In the genomic region with DNA sequence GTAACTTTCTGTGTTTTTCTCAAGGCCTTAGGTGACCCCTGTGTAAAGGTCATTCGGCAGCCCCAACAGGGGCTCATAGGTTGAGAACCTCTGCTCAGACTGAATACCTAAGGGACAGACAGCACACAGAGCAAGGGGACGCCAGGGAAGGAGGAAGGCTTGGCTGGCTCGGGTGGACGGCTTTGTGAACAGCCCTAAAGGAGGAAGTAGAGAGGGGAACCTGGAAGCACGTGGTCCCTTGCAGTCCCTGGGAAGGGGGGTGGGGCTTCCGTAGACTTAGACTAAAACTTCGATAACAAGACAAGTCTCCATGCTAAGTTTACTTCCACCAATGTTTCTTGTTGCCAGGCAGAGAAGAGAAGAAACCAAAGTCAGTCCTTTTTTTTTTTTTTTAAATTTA, we compare ENCODE assay signal across 10 mouse cellular contexts. TPM values are rescaled to one million over a fixed set of nuclear protein-coding genes. Genes with fewer than 3 reads are reported as not detected.
DNase-seq lines count a peak whose midpoint lies in the region; ATAC-seq and TF ChIP-seq lines count a peak whose summit lies in the region.
"Had no signal": no experiment of that assay in that cellular context is flagged by ENCODE, and none has a peak within 500 bp of the region (broad histone marks: within the 10 kb centered on the region; RNA-seq: fewer than 3 reads in every experiment).

No protein-coding gene starts in this region.

- ATAC-seq in granulocyte monocyte progenitor cell, adult 5-6 weeks (replicated peaks; ENCODE audit: poor library complexity, severe bottlenecking) = peak; percentile 61

- no peaks in the 10 kb centered on the region for H3K9me3 ChIP-seq in forebrain, embryonic 10.5 days
- H3K9me3 ChIP-seq: lung, embryonic 15.5 days; neural tube, embryonic 15.5 days had no signal

- no peaks in the 10 kb centered on the region for H3K36me3 ChIP-seq in forebrain, embryonic 10.5 days (replicated peaks)
- H3K36me3 ChIP-seq: lung, embryonic 15.5 days; neural tube, embryonic 15.5 days had no signal

- peaks cover 98% of the 10 kb centered on the region for H3K27me3 ChIP-seq in forebrain, embryonic 10.5 days (ENCODE audit: poor library complexity, severe bottlenecking)

- no peak for TF ChIP-seq POLR2A in lung, adult 2 months (IDR thresholded peaks at IDR 0.05; ENCODE audit: borderline replicate concordance, extremely low read depth, low read depth, low read length)

- H3K27ac ChIP-seq in forebrain, embryonic 10.5 days = no peak overlapping the region
- H3K27ac ChIP-seq: left cerebral cortex, adult 2 months; lung, embryonic 15.5 days; neural tube, embryonic 15.5 days had no signal

- TF ChIP-seq CTCF in lung, adult 2 months (IDR thresholded peaks at IDR 0.05; ENCODE audit: insufficient read depth, low read length) = no peak

- H3K4me3 ChIP-seq in lung, adult 2 months (replicated peaks; ENCODE audit: extremely low read depth, low read depth, low read length) = no peak overlapping the region
- H3K4me3 ChIP-seq in forebrain, embryonic 10.5 days = no peak overlapping the region
- H3K4me3 ChIP-seq: left cerebral cortex, adult 2 months; lung, embryonic 15.5 days; neural tube, embryonic 15.5 days had no signal

- DNase-seq in lung, adult 18-20 months = peak; percentile 57 to 59
- no peak for DNase-seq in lung, adult 2 months
- peak; percentile 66 for DNase-seq in naive thymus-derived CD4-positive, alpha-beta T cell, adult 2 months (ENCODE audit: low read depth)
- peak; percentile 71 for DNase-seq in thymus, postnatal 4 days
- DNase-seq in forebrain, embryonic 10.5 days (ENCODE audit: extremely low spot score, low spot score) = no peak
- no peak for DNase-seq in layer of hippocampus, adult 18-20 months (ENCODE audit: low spot score in 2 of 2)

- H3K4me1 ChIP-seq in lung, adult 2 months (ENCODE audit: control insufficient read depth, insufficient read depth, low read length) = no peaks in the 10 kb centered on the region
- H3K4me1 ChIP-seq in forebrain, embryonic 10.5 days = peaks cover 67% of the 10 kb centered on the region

- WGBS in lung, adult 2 months = 45% methylated on average over 7 of the region's 7 CpGs
- 61% methylated on average over 7 of the region's 7 CpGs for WGBS in forebrain, embryonic 10.5 days

RNA-seq across cellular contexts. Expression of a gene that starts 3.0 kb away (rescaled TPM):
- polyA plus RNA-seq in lung, adult 2 months (2012; rRNA removed) = 13.7 and 19.3 TPM in 2 replicates
- 60.7 and 62.4 TPM in 2 replicates for total RNA-seq in granulocyte monocyte progenitor cell, adult 5-6 weeks (2014; fragmentation: Nextera tagmentation)
- 45.3 and 52.8 TPM in 2 replicates for total RNA-seq in granulocyte monocyte progenitor cell, adult 5-6 weeks (2017)
- 1.6 and 2.3 TPM in 2 replicates for polyA plus RNA-seq in forebrain, embryonic 10.5 days (2016; fragmentation: Nextera tagmentation; extraction: Ambion mirVana)
- 1 to 10 TPM; 2.2 to 2.3 TPM for total RNA-seq in layer of hippocampus, adult 18-20 months (2021)

RNA-seq across cellular contexts. Expression of a gene that starts 48.4 kb away (rescaled TPM):
- polyA plus RNA-seq in lung, adult 2 months (2012; rRNA removed) = 12.6 and 16.8 TPM in 2 replicates
- total RNA-seq in granulocyte monocyte progenitor cell, adult 5-6 weeks (2014; fragmentation: Nextera tagmentation) = 52.2 and 56.9 TPM in 2 replicates
- total RNA-seq in granulocyte monocyte progenitor cell, adult 5-6 weeks (2017) = 76.8 and 81.2 TPM in 2 replicates
- polyA plus RNA-seq in forebrain, embryonic 10.5 days (2016; fragmentation: Nextera tagmentation; extraction: Ambion mirVana) = 6.5 and 7.1 TPM in 2 replicates
- total RNA-seq in layer of hippocampus, adult 18-20 months (2021) = 100 to 1,000 TPM; 238 to 241 TPM

RNA-seq across cellular contexts. Expression of a gene that starts 53.2 kb away (rescaled TPM):
- 38.6 and 43.5 TPM in 2 replicates for polyA plus RNA-seq in lung, adult 2 months (2012; rRNA removed)
- total RNA-seq in granulocyte monocyte progenitor cell, adult 5-6 weeks (2014; fragmentation: Nextera tagmentation) = 48.6 and 66.5 TPM in 2 replicates
- total RNA-seq in granulocyte monocyte progenitor cell, adult 5-6 weeks (2017) = 28.0 and 39.1 TPM in 2 replicates
- 49.7 and 51.8 TPM in 2 replicates for polyA plus RNA-seq in forebrain, embryonic 10.5 days (2016; fragmentation: Nextera tagmentation; extraction: Ambion mirVana)
- 10 to 100 TPM in 1 of 2 experiments, 1 to 10 TPM in 1; 8.5 to 10.6 TPM for total RNA-seq in layer of hippocampus, adult 18-20 months (2021)

Comparison
In these comparisons a context has a peak if more than half of its experiments do, and no peak if none do; other contexts are left out.
1. DNase-seq: peak in lung, adult 18-20 months (2 of 2), naive thymus-derived CD4-positive, alpha-beta T cell, adult 2 months (single experiment) and thymus, postnatal 4 days (single experiment); none in lung, adult 2 months (single experiment), forebrain, embryonic 10.5 days (single experiment) and layer of hippocampus, adult 18-20 months (0 of 2).
2. RNA of a gene that starts 3.0 kb away (total RNA-seq): 45.3 to 62.4 TPM in granulocyte monocyte progenitor cell, adult 5-6 weeks; 2.2 to 2.3 TPM in layer of hippocampus, adult 18-20 months; every median in the first group is over 10 times any median in the second.